Mouse (Mus musculus) naive thymus-derived CD4-positive, alpha-beta T cell, adult 5 months (primary cell): ENCODE results near the gene Crybb1. TPM values are rescaled to one million over a fixed set of nuclear protein-coding genes. Genes with fewer than 3 reads are reported as not detected.

Source experiments
- polyA plus RNA-seq: library from polyadenylated mRNA; unstranded; fragments of 100-300 nt; shearing (Covaris generic); gene quantifications from one replicate; pipeline ENCODE4 v1.2.1, GENCODE M21; 2017

Crybb1 gene
- not detected for polyA plus RNA-seq

DNA sequence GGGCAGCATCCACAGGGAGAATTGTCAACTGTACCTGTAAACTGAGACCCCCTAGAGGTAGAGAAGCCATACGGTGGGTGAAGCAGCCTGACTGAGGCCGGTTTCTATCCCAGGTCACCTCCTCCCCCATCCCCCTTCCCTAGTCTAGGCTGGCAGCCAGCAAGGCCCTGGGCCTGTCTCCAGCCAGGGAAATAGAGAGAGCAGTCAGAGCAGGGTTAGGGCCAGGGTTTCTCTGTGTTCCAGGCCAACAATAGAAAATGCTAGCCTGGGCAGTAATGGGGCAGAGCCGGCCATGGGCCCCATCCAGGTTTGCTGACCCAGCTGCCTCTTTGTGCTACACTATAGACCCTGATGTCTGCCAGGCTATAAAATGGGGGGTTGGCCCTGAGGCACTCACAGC, at the start of gene Crybb1:
TSS of gene Crybb1 (plus strand) at position 390 of the 400 bp plus-strand sequence.

DNA sequence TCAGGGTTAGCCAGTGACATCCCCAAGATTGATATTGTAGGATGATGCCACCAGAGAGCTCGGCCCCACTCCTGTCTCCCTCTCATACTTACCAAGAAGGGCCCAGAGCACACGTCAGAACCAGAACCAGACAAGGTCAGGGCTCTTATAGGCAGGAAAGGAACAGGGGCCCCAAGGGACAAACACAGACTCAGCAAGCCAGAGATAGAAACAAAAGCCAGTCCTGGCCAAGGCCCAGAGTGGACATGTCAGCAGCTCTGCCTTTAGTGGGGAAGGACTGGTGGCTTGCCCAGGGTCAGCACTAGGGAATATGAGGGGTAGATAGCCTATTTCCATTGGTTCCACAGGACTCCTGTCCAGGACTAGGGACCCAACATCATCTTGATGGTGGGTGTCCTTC, 3.2 kb upstream of the Crybb1 start, which contains the start of gene Cryba4:
TSS of gene Cryba4 (minus strand) at position 119 of the 400 bp plus-strand sequence.

DNA sequence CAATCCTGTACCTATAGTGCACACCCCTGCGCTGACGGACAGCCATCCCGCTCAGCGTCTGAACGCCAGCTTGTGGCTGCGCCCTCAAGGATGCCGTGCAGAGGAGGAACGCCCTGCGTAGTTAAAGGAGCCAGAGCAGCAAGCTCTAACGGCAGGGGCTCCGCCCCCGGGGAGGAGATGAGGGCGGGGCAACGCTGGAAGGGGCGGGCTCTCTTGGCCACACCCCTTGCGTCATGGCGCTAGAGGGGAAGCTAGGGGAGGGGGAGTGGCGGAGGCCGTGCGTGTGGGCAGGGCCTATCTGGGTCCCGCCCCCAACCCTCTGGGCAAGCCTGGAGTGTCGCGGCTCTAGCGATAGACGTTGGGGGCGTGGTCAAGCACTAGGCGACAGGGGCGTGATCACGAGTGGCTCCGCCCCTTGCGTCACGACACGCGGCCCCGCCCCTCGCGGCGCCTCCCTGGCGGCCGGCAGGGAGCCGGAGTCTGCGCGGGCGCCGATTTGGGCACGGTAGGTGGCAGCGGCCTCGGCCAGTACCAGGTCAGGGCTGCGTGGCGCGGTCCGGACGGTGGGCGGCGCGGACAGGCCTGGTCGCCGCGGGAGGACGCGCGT, 20.8 kb downstream of the Crybb1 start, which contains the start of gene Tpst2:
TSS of gene Tpst2 (plus strand) at position 425 of the 607 bp plus-strand sequence.

Other genes starting within 250 kb of the Crybb1 start
- gene Cryba4, start 3.3 kb upstream of the Crybb1 start, polyA plus RNA-seq, result not detected
- 133 TPM for gene Tpst2, start 20.9 kb downstream of the Crybb1 start, polyA plus RNA-seq
- gene Tfip11, start 70.5 kb downstream of the Crybb1 start, polyA plus RNA-seq, result 44.0 TPM
- gene Srrd, start 87.2 kb downstream of the Crybb1 start, polyA plus RNA-seq, result 39.2 TPM
- gene Hps4, start 87.3 kb downstream of the Crybb1 start, polyA plus RNA-seq, result 17.4 TPM
- not detected for gene Gm6583, start 100.2 kb downstream of the Crybb1 start, polyA plus RNA-seq
- gene Asphd2, start 139.1 kb downstream of the Crybb1 start, polyA plus RNA-seq, result not detected
- gene Gm6588, start 193.6 kb downstream of the Crybb1 start, polyA plus RNA-seq, result not detected